Mouse (Mus musculus): ENCODE data around the gene Capn10.

Capn10 gene

GRCm38 (mm10) chr1:92934182-92934827 is at the start of gene Capn10:
TSS of gene Capn10 (plus strand) at chr1:92934376.
- peak; percentile 95 to 98 for DNase-seq

GRCm38 (mm10) chr1:92888901-92889655 is 45.1 kb upstream of the Capn10 start:
- no peak for DNase-seq

- no peak for DNase-seq
Measured at GRCm38 (mm10) chr1:92892791-92893190, 41.4 kb upstream of the Capn10 start.

GRCm38 (mm10) chr1:92893896-92894295 is 40.3 kb upstream of the Capn10 start:
- DNase-seq = no peak

- peak; percentile 80 for DNase-seq
Measured at GRCm38 (mm10) chr1:92895089-92895488, 39.1 kb upstream of the Capn10 start.

- peak; percentile 72 to 83 for DNase-seq
Measured at GRCm38 (mm10) chr1:92902786-92903185, 31.4 kb upstream of the Capn10 start, which contains the start of gene Ankmy1. TSS of gene Ankmy1 (minus strand) at chr1:92902906.

GRCm38 (mm10) chr1:92903627-92904026 is 30.5 kb upstream of the Capn10 start:
- DNase-seq = no peak

- peak in 1 of 2 experiments; percentile 28 for DNase-seq
Measured at GRCm38 (mm10) chr1:92905703-92906310, 28.4 kb upstream of the Capn10 start.

GRCm38 (mm10) chr1:92906779-92907631 is 27.2 kb upstream of the Capn10 start, which contains the start of gene Dusp28:
TSS of gene Dusp28 (plus strand) at chr1:92906981.
- peak; percentile 95 to 98 for DNase-seq

- DNase-seq = no peak
Measured at GRCm38 (mm10) chr1:92907632-92908360, 26.4 kb upstream of the Capn10 start.

- no peak for DNase-seq
Measured at GRCm38 (mm10) chr1:92908664-92909063, 25.5 kb upstream of the Capn10 start.

- DNase-seq = peak; percentile 24 to 46
Measured at GRCm38 (mm10) chr1:92909068-92909467, 25.1 kb upstream of the Capn10 start.

- peak; percentile 76 to 90 for DNase-seq
Measured at GRCm38 (mm10) chr1:92910239-92910885, 23.8 kb upstream of the Capn10 start, which contains the start of gene Rnpepl1. TSS of gene Rnpepl1 (plus strand) at chr1:92910783.

- DNase-seq = peak; percentile 59 to 73
Measured at GRCm38 (mm10) chr1:92910925-92911720, 23.1 kb upstream of the Capn10 start.

GRCm38 (mm10) chr1:92911721-92912138 is 22.4 kb upstream of the Capn10 start:
- DNase-seq = peak; percentile 24 to 53

- DNase-seq = peak in 1 of 2 experiments; percentile 44
Measured at GRCm38 (mm10) chr1:92912286-92912685, 21.9 kb upstream of the Capn10 start.

GRCm38 (mm10) chr1:92914239-92914638 is 19.9 kb upstream of the Capn10 start:
- no peak for DNase-seq

- DNase-seq = peak in 1 of 2 experiments; percentile 19
Measured at GRCm38 (mm10) chr1:92914993-92915392, 19.2 kb upstream of the Capn10 start.

GRCm38 (mm10) chr1:92916725-92917124 is 17.5 kb upstream of the Capn10 start:
- DNase-seq = peak in 1 of 2 experiments; percentile 36

GRCm38 (mm10) chr1:92919151-92919550 is 15.0 kb upstream of the Capn10 start:
- DNase-seq = peak in 1 of 2 experiments; percentile 30

All from kidney, postnatal 25 days (tissue).